Mouse (Mus musculus): ENCODE measurements at regions not wholly inside any gene's neighbourhood (a gene's known extent, or its start where the extent isn't known, plus 50 kb on each side); places are given as distances from the start of the nearest gene placed in this dataset.

DNA sequence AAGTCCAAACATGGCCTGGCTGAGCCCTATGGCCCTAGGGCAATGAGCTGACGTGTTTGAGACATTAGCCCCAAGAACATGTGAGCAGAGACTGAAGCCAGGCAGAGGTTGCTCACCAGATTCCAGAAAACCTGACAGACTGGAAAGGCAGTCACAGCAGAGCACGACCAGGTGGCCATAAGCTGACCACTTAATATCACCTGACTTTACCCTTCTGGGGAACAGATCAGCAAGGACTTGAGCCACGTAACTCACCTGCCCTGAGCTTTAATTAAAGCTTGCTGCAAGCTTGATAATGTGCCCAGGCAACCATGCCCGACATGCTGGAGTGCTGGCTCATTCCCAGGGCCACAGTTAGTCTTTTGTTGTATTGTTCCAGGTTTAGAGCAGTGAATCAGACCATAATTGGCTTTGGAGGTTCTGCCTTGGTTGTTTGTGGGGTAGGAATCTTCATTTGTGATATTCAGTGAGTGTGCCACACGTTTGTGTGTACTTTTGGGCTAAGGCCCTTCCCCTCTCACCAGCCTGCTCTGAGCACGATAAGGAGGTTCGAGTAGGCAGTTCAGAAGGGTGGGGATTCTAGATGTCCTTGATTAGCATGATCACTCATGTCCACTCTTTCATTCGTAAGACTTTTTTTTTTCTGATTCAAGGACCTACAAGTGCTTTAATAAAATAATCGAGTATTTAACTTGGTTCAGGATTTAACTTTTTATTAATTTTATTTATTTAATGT lies 52.1 kb upstream of the Nabp1 start:
- DNase-seq = peak; percentile 84

DNA sequence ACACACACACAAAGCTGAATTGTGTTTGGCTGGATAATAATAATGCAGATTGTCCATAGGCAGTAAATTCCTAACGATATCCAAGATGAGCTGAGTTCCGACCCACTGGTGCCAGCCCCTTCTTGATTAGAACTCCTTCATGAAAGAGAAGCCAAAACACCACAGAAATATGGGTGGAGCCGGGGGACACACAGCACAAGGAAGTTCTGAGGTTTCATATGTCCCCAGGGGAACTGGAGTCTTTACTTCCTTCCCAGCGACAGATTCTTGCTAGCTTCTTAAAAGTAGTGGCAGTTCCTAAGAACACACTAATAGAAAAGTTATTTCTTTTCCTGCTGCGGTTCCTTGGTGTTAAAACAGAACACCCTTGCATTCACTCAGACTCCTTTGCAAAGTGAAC lies 51.4 kb upstream of the Nabp1 start:
- no peak for DNase-seq

DNA sequence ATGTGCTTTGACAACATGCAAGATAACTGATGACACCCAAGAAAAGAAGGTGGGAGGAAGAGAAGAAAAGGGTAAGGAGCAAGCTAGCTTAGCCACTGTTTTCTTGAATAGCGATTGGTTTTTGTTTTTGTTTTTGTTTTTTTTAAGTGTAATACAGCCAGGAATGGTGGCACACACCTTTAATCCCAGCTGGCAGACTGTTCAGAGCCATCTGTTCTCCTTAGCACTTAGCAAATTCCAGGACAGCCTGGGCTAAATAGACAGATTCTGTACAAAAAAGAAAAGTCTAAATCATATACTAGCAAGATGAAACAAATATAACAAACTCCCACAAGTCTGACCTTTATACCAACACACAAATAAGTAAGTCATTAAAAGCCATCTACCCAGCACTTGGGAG lies 50.4 kb upstream of the Nabp1 start:
- peak; percentile 59 for DNase-seq

Measured in cerebellum, adult 11-12 months (tissue).